Mouse (Mus musculus): ENCODE measurements around the gene Npffr2. TPM values are rescaled to one million over a fixed set of nuclear protein-coding genes. Genes with fewer than 3 reads are reported as not detected.

The Npffr2 gene
- 0.12 TPM in 1 of 2 replicates, not detected in the other for polyA plus RNA-seq (2015; fragmentation: Nextera tagmentation; extraction: Ambion mirVana)

- no peak within 1 kb of the TSS for H3K27ac ChIP-seq (ENCODE audit: low read length)
- peak; percentile 94 for ATAC-seq
- peaks cover 4% of the 10 kb centered on the region for H3K27me3 ChIP-seq (ENCODE audit: control insufficient read depth, insufficient read depth, low read depth, low read length)
- H3K4me2 ChIP-seq (ENCODE audit: low read length), result peak within 1 kb of the TSS; percentile 80
- peak within 1 kb of the TSS; percentile 49 for H3K4me3 ChIP-seq (ENCODE audit: low read depth, low read length)
- H3K9ac ChIP-seq (ENCODE audit: low read depth, low read length), result peak within 1 kb of the TSS; percentile 61
- H3K9me3 ChIP-seq (replicated peaks; ENCODE audit: control insufficient read depth, low read length, poor library complexity, severe bottlenecking), result no peaks in the 10 kb centered on the region
- WGBS, result 4% methylated on average over 23 of the region's 23 CpGs
- H3K4me1 ChIP-seq (ENCODE audit: control insufficient read depth, insufficient read depth, low read length), result peaks cover 13% of the 10 kb centered on the region
- H3K36me3 ChIP-seq (ENCODE audit: control insufficient read depth, insufficient read depth, low read length), result no peaks in the 10 kb centered on the region
These were observed at the start of gene Npffr2 for GRCm38 (mm10) chr5:89526878-89527578. Gene Npffr2, plus strand, starts transcription at chr5:89527429.

DNA sequence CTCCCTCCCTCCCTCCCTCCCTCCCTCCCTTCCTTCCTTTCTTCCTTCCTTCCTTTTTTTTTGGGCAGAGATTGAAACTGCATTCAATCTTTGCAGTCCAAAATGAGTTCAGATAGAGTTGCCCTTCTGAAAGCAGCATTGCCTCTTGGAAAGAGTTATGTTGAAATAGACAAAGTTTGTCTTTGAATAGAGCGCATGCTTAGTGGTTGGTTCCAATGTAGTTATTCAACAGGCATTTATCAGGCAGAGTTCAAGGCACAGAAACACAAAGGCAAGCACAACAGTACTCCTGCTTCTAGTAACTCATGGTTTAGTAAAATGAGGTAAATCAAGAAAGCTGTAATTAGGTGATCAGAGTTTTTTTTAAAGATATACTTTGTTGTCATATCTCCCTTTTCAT is 34.7 kb upstream of the Npffr2 start:
- Histone ChIP-seq H3K4me2 (ENCODE audit: low read length) (no peak overlapping the region), H3K4me3 (ENCODE audit: low read depth, low read length) (no peak overlapping the region), H3K27me3 (ENCODE audit: control insufficient read depth, insufficient read depth, low read depth, low read length) (no peaks in the 10 kb centered on the region), H3K36me3 (ENCODE audit: control insufficient read depth, insufficient read depth, low read length) (no peaks in the 10 kb centered on the region), H3K4me1 (ENCODE audit: control insufficient read depth, insufficient read depth, low read length) (no peaks in the 10 kb centered on the region), H3K27ac (ENCODE audit: low read length) (no peak overlapping the region), H3K9me3 (replicated peaks; ENCODE audit: control insufficient read depth, low read length, poor library complexity, severe bottlenecking) (no peaks in the 10 kb centered on the region), H3K9ac (ENCODE audit: low read depth, low read length) (no peak overlapping the region)
- 89% methylated on average over 1 of the region's 1 CpGs for WGBS
- no peak for ATAC-seq

DNA sequence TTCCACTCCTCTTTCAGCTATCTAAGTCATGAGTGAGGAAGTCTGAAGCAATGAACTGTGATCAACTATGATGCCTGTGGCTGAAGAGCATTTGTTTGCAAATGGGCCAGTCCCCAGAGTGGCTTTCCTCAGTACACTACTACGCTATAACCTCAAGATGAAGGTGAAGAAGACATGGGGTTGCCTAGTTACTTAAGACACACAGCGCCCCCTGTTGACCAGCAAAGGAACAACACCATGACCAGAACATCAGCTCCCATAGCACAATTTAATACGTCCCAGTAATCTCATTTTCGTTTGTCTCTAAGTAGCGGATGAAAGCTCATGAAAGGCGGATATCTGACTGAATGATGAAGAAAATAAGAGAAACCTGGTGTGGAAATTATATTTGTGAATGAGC is 27.0 kb upstream of the Npffr2 start:
- H3K27me3 ChIP-seq (ENCODE audit: control insufficient read depth, insufficient read depth, low read depth, low read length), result no peaks in the 10 kb centered on the region
- H3K4me2 ChIP-seq (ENCODE audit: low read length), result no peak overlapping the region
- H3K36me3 ChIP-seq (ENCODE audit: control insufficient read depth, insufficient read depth, low read length), result no peaks in the 10 kb centered on the region
- H3K9me3 ChIP-seq (replicated peaks; ENCODE audit: control insufficient read depth, low read length, poor library complexity, severe bottlenecking), result no peaks in the 10 kb centered on the region
- WGBS, result 55% methylated on average over 6 of the region's 6 CpGs
- H3K9ac ChIP-seq (ENCODE audit: low read depth, low read length), result no peak overlapping the region
- no peak overlapping the region for H3K4me3 ChIP-seq (ENCODE audit: low read depth, low read length)
- no peaks in the 10 kb centered on the region for H3K4me1 ChIP-seq (ENCODE audit: control insufficient read depth, insufficient read depth, low read length)
- ATAC-seq, result no peak
- no peak overlapping the region for H3K27ac ChIP-seq (ENCODE audit: low read length)

GRCm38 (mm10) chr5:89518641-89519040 is 8.6 kb upstream of the Npffr2 start:
- H3K27ac ChIP-seq (ENCODE audit: low read length), result no peak overlapping the region
- no peak overlapping the region for H3K4me3 ChIP-seq (ENCODE audit: low read depth, low read length)
- no peak overlapping the region for H3K4me2 ChIP-seq (ENCODE audit: low read length)
- no peak for ATAC-seq
- H3K27me3 ChIP-seq (ENCODE audit: control insufficient read depth, insufficient read depth, low read depth, low read length), result no peaks in the 10 kb centered on the region
- WGBS, result 64% methylated on average over 4 of the region's 4 CpGs
- no peaks in the 10 kb centered on the region for H3K36me3 ChIP-seq (ENCODE audit: control insufficient read depth, insufficient read depth, low read length)
- peaks cover 5% of the 10 kb centered on the region; the same call in 1 of the 2 replicates for H3K9me3 ChIP-seq (replicated peaks; ENCODE audit: control insufficient read depth, low read length, poor library complexity, severe bottlenecking)
- no peaks in the 10 kb centered on the region for H3K4me1 ChIP-seq (ENCODE audit: control insufficient read depth, insufficient read depth, low read length)
- no peak overlapping the region for H3K9ac ChIP-seq (ENCODE audit: low read depth, low read length)

GRCm38 (mm10) chr5:89526181-89526778 is 949 bp upstream of the Npffr2 start:
- H3K9me3 ChIP-seq (replicated peaks; ENCODE audit: control insufficient read depth, low read length, poor library complexity, severe bottlenecking), result no peaks in the 10 kb centered on the region
- WGBS, result 3% methylated on average over 14 of the region's 14 CpGs
- peak; percentile 82 for ATAC-seq
- peak overlapping the region; percentile 61 for H3K9ac ChIP-seq (ENCODE audit: low read depth, low read length)
- peaks cover 13% of the 10 kb centered on the region for H3K4me1 ChIP-seq (ENCODE audit: control insufficient read depth, insufficient read depth, low read length)
- no peaks in the 10 kb centered on the region for H3K36me3 ChIP-seq (ENCODE audit: control insufficient read depth, insufficient read depth, low read length)
- H3K27me3 ChIP-seq (ENCODE audit: control insufficient read depth, insufficient read depth, low read depth, low read length), result peaks cover 4% of the 10 kb centered on the region
- peak overlapping the region; percentile 49 for H3K4me3 ChIP-seq (ENCODE audit: low read depth, low read length)
- H3K4me2 ChIP-seq (ENCODE audit: low read length), result peak overlapping the region; percentile 80
- H3K27ac ChIP-seq (ENCODE audit: low read length), result no peak overlapping the region

DNA sequence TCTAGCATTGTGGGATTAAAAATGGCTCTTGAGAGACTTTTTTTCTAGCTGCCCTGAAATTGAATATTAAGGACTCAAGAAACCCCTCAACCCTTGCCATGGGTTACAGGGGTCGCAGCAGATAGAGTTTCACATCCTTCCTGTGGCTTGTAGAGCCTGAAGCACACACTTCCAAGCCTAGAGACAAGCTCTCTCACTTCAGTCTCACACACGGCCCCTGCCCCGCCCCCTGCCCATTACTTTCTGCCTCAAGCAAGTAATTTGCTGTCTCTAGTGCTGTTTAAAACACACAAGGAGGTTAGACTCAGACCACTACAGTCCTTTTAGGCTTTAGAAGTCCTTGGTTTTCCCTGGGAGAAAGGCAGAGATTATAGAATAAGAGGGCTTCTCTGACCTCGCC is 1.7 kb downstream of the Npffr2 start:
- H3K9me3 ChIP-seq (replicated peaks; ENCODE audit: control insufficient read depth, low read length, poor library complexity, severe bottlenecking), result no peaks in the 10 kb centered on the region
- peaks cover 4% of the 10 kb centered on the region for H3K27me3 ChIP-seq (ENCODE audit: control insufficient read depth, insufficient read depth, low read depth, low read length)
- no peak overlapping the region for H3K27ac ChIP-seq (ENCODE audit: low read length)
- WGBS, result 43% methylated on average over 4 of the region's 4 CpGs
- H3K4me3 ChIP-seq (ENCODE audit: low read depth, low read length), result no peak overlapping the region
- H3K9ac ChIP-seq (ENCODE audit: low read depth, low read length), result no peak overlapping the region
- no peak overlapping the region for H3K4me2 ChIP-seq (ENCODE audit: low read length)
- no peak for ATAC-seq
- H3K4me1 ChIP-seq (ENCODE audit: control insufficient read depth, insufficient read depth, low read length), result peaks cover 13% of the 10 kb centered on the region
- no peaks in the 10 kb centered on the region for H3K36me3 ChIP-seq (ENCODE audit: control insufficient read depth, insufficient read depth, low read length)

GRCm38 (mm10) chr5:89529391-89529790 is 2.2 kb downstream of the Npffr2 start:
- WGBS, result 57% methylated on average over 2 of the region's 2 CpGs
- no peak overlapping the region for H3K4me3 ChIP-seq (ENCODE audit: low read depth, low read length)
- no peak overlapping the region for H3K27ac ChIP-seq (ENCODE audit: low read length)
- H3K9me3 ChIP-seq (replicated peaks; ENCODE audit: control insufficient read depth, low read length, poor library complexity, severe bottlenecking), result no peaks in the 10 kb centered on the region
- no peak overlapping the region for H3K4me2 ChIP-seq (ENCODE audit: low read length)
- no peak overlapping the region for H3K9ac ChIP-seq (ENCODE audit: low read depth, low read length)
- no peaks in the 10 kb centered on the region for H3K36me3 ChIP-seq (ENCODE audit: control insufficient read depth, insufficient read depth, low read length)
- H3K4me1 ChIP-seq (ENCODE audit: control insufficient read depth, insufficient read depth, low read length), result peaks cover 13% of the 10 kb centered on the region
- peaks cover 4% of the 10 kb centered on the region for H3K27me3 ChIP-seq (ENCODE audit: control insufficient read depth, insufficient read depth, low read depth, low read length)
- ATAC-seq, result no peak

DNA sequence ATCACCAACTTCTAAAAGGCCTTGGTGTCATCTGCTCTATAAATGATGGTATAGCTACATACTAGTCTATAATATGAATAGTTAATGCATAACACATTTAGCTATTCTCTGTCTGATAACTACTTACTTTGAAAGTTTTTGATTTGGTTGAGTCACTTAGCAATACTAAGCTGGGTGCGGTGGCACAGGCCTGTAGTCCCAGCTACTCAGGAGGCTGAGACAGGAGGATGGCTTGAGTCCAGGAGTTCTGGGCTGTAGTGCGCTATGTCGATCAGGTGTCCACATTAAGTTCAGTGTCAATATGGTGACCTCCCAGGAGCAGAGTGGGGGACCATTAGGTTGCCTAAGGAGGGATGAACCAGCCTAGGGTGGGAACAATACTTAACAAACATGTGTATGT is 8.8 kb downstream of the Npffr2 start:
- H3K36me3 ChIP-seq (ENCODE audit: control insufficient read depth, insufficient read depth, low read length), result no peaks in the 10 kb centered on the region
- ATAC-seq, result no peak

DNA sequence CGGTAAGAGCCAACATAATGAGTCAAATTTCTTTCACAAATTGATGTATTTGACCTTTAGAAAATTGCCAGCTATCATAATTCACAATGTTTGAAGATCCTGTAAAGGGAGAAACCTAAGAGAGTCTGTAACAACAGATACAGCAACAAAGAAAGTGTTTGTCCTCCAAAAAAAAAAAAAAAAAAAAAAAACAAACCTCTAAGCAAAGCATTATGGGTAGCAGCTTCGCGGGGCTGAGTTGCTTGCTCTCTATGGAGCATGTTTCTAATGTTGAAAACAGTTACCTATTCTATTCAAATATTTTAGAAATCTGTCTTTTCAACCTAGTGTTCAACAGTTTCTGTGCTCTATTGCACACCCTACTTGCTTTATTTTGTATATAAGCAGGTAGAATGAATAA is 15.2 kb downstream of the Npffr2 start:
- Histone ChIP-seq H3K4me3 (ENCODE audit: low read depth, low read length) (no peak overlapping the region), H3K9me3 (replicated peaks; ENCODE audit: control insufficient read depth, low read length, poor library complexity, severe bottlenecking) (no peaks in the 10 kb centered on the region), H3K4me1 (ENCODE audit: control insufficient read depth, insufficient read depth, low read length) (no peaks in the 10 kb centered on the region), H3K9ac (ENCODE audit: low read depth, low read length) (no peak overlapping the region), H3K27ac (ENCODE audit: low read length) (no peak overlapping the region), H3K27me3 (ENCODE audit: control insufficient read depth, insufficient read depth, low read depth, low read length) (no peaks in the 10 kb centered on the region), H3K36me3 (ENCODE audit: control insufficient read depth, insufficient read depth, low read length) (no peaks in the 10 kb centered on the region), H3K4me2 (ENCODE audit: low read length) (no peak overlapping the region)
- WGBS, result 90% methylated on average over 3 of the region's 3 CpGs
- ATAC-seq, result no peak

More for the DNA sequence above, 8.8 kb downstream of the Npffr2 start:
- Histone ChIP-seq H3K27me3 (ENCODE audit: control insufficient read depth, insufficient read depth, low read depth, low read length) (no peaks in the 10 kb centered on the region), H3K27ac (ENCODE audit: low read length) (no peak overlapping the region), H3K9me3 (replicated peaks; ENCODE audit: control insufficient read depth, low read length, poor library complexity, severe bottlenecking) (no peaks in the 10 kb centered on the region), H3K4me3 (ENCODE audit: low read depth, low read length) (no peak overlapping the region), H3K9ac (ENCODE audit: low read depth, low read length) (no peak overlapping the region), H3K4me2 (ENCODE audit: low read length) (no peak overlapping the region), H3K4me1 (ENCODE audit: control insufficient read depth, insufficient read depth, low read length) (no peaks in the 10 kb centered on the region)
- WGBS, result 97% methylated on average over 3 of the region's 3 CpGs

Data from midbrain, embryonic 16.5 days (tissue).